Mouse (Mus musculus) thymus, adult 2 months (tissue): ENCODE results near the gene Mindy2.
"Not testable (repeated sequence)": the region's sequence is repeated elsewhere in the genome, so short reads cannot be mapped to it uniquely, and the experiment has no call there.

ENCODE experiments used
- CTCF ChIP-seq: fragments of 200-500 bp; IDR thresholded peaks from 2 replicates; pipeline ENCODE4 v1.5.1; 2012; ENCODE audit warnings: mild to moderate bottlenecking, control low read depth, low read length, moderate library complexity, borderline replicate concordance; ENCODE audit not compliant: control insufficient read depth, poor library complexity, insufficient read depth; ENCODE audit errors: extremely low read depth
- POLR2A ChIP-seq: fragments of 200-500 bp; IDR thresholded peaks from 2 replicates; pipeline ENCODE4 v1.6.1; 2012; ENCODE audit warnings: mild to moderate bottlenecking, low read length, control low read depth, moderate library complexity; ENCODE audit not compliant: control insufficient read depth, poor library complexity, insufficient read depth; ENCODE audit errors: extremely low read depth

GRCm38 (mm10) chr9:70552233-70552632 is 104.7 kb downstream of the Mindy2 start:
- TF ChIP-seq CTCF, POLR2A: not testable (repeated sequence)
